Mouse (Mus musculus) stomach, postnatal 0 days (tissue): Measurements from ENCODE around the gene Pip5k1b. TPM values are rescaled to one million over a fixed set of nuclear protein-coding genes. Genes with fewer than 3 reads are reported as not detected.
A peak's percentile ranks its signal among the peaks of the same experiment; 100 is the strongest.

Experiments used
- ATAC-seq: fragments of 200-750 bp; cut with Nextera tagmentation; 2 replicates; pipeline ENCODE4 v1.8.0; 2017; ENCODE audit not compliant: low FRiP score, low TSS enrichment
- DNase-seq: peaks from one replicate; pipeline ENCODE4 v3.0.0-alpha.2; 2016; ENCODE audit warnings: low spot score
- H3K27ac ChIP-seq: fragments of 300-500 bp; sonication (generic); replicated peaks from 2 replicates; pipeline ENCODE4 v1.5.1; 2014; ENCODE audit warnings: mild to moderate bottlenecking, control low read depth
- H3K27me3 ChIP-seq: fragments of 300-500 bp; sonication (generic); 2 replicates; pipeline ENCODE4 v1.6.1; 2014; ENCODE audit warnings: low read length; ENCODE audit not compliant: control insufficient read depth, insufficient read depth
- H3K36me3 ChIP-seq: fragments of 300-500 bp; sonication (generic); 2 replicates; pipeline ENCODE4 v1.6.1; 2014; ENCODE audit warnings: low read length, mixed read lengths; ENCODE audit not compliant: control insufficient read depth, insufficient read depth
- H3K4me1 ChIP-seq: fragments of 300-500 bp; sonication (generic); replicated peaks from 2 replicates; pipeline ENCODE4 v1.6.1; 2014; ENCODE audit warnings: antibody characterized with exemption; ENCODE audit not compliant: control insufficient read depth, insufficient read depth
- H3K4me2 ChIP-seq: fragments of 300-500 bp; sonication (generic); replicated peaks from 2 replicates; pipeline ENCODE4 v1.6.1; 2014; ENCODE audit warnings: low read depth, mild to moderate bottlenecking, control low read depth, moderate library complexity
- H3K4me3 ChIP-seq: fragments of 300-500 bp; sonication (generic); 2 replicates; pipeline ENCODE4 v1.5.1; 2014; ENCODE audit warnings: low read depth, low read length, control low read depth
- H3K9ac ChIP-seq: fragments of 300-500 bp; sonication (generic); 2 replicates; pipeline ENCODE4 v1.6.1; 2014; ENCODE audit warnings: mild to moderate bottlenecking, low read length, control low read depth, mixed read lengths
- H3K9me3 ChIP-seq: fragments of 300-500 bp; sonication (generic); 2 replicates; pipeline ENCODE4 v1.6.1; 2016; ENCODE audit warnings: low read length; ENCODE audit not compliant: control insufficient read depth
- CTCF ChIP-seq: IDR thresholded peaks from 2 replicates; pipeline ENCODE4 v1.5.1; 2016; ENCODE audit warnings: antibody characterized with exemption, low read depth, mild to moderate bottlenecking, moderate library complexity
- EP300 ChIP-seq: optimal IDR thresholded peaks from 2 replicates; pipeline ENCODE3; 2016; ENCODE audit warnings: antibody characterized with exemption
- WGBS: fragments of 180-500 bp; shearing (Covaris S2); extraction: QIAGEN DNeasy Blood & Tissue Kit; methylation state at CpG from one replicate; pipeline ENCODE4 v1.1.7; 2014; 5-methylcytosine and 5-hydroxymethylcytosine counted together
- polyA plus RNA-seq: library from polyadenylated mRNA; unstranded; fragments of >200 nt; fragmentation: Nextera tagmentation; extraction: Ambion mirVana; gene quantifications from 2 replicates; pipeline ENCODE4 v1.2.1, GENCODE M21; 2015

Gene Pip5k1b
- polyA plus RNA-seq, 1 experiment from 2014 or later: 5.5 TPM

DNA sequence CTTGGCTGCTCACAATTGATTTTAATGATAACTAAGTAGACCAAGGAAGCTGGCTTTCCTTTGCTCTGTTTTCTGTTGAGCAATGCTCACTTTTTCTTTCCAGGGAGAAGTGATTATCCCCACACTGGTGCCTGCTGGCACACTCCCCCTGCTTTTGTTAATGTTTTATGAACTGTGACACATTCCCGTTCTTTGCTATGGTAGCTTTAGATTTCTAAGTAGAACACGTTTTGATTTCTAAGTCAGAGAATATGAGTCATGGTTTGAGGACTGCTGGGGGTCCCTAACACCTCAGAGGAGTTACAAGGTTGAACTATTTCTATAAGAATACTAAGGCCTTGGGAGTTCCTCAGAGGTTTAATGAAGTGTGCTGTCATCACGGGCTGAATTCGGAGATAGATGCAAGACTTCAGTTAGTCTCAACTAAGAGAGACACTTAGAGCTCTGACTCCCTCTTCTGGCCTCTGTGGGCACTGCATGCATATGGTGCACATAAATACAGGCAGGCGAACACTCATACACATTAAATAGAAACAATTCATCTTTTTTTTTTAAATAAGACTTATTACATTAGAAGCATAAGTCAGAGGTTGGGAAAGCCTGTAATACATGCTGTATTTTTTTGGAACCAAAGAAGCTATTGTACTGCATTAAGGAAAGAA is 203.2 kb downstream of the Pip5k1b start:
- Histone ChIP-seq H3K9me3 (no peaks in the 10 kb centered on the region), H3K4me3 (no peak overlapping the region), H3K27me3 (no peaks in the 10 kb centered on the region), H3K4me2 (no peak overlapping the region), H3K36me3 (no peaks in the 10 kb centered on the region), H3K9ac (no peak overlapping the region), H3K4me1 (no peaks in the 10 kb centered on the region), H3K27ac (no peak overlapping the region)
- ATAC-seq (no peak), DNase-seq (no peak)
- 81% methylated on average over 5 of the region's 5 CpGs for WGBS
- TF ChIP-seq CTCF (peak; percentile 27; the same call in 1 of the 2 replicates), EP300 (no peak)

DNA sequence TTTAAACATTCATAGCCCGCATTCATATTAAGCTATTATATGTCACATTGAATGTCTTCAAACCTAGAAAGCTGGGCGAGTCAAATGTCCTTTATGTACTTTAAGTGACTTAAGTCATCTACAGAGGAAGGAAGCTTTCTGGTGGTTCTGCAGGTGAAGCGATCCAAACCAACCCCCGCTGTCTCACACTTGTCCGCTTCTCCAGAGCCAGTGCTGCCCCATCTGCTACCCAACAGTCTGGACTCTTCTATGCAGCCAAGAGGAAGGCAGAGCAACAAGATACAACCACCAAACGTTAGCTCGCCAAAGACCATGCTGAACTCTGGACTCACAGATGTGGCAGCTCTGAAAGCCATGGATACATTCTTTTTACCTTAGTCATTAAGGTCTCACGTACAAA is 211.2 kb downstream of the Pip5k1b start:
- Histone ChIP-seq H3K9ac (no peak overlapping the region), H3K27ac (no peak overlapping the region), H3K4me2 (no peak overlapping the region), H3K4me3 (no peak overlapping the region), H3K9me3 (no peaks in the 10 kb centered on the region), H3K4me1 (no peaks in the 10 kb centered on the region), H3K36me3 (no peaks in the 10 kb centered on the region), H3K27me3 (no peaks in the 10 kb centered on the region)
- TF ChIP-seq CTCF: no peak
- no peak for TF ChIP-seq EP300
- WGBS: 85% methylated on average over 8 of the region's 8 CpGs
- no peak for DNase-seq
- ATAC-seq: no peak

DNA sequence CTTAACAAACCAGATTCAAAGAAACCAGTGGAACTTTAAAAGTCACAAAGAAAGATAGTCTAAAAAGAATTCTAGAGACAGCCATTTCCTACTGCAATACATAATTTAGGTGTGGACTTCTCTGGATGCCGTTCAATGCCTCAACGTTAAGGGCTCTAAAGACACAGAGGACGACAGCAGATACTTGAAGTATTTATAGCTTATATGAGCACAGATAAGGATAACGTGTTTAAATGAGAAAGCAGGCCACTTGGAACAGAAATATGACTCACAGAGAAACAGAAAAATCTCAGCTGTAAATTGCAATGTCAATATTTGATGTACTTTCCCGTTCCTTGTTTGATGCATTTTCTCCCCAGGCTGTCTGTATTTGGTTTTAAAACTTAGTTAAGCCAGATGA is 212.9 kb downstream of the Pip5k1b start:
- no peak overlapping the region for H3K9ac ChIP-seq
- TF ChIP-seq EP300 (no peak), CTCF (no peak)
- ATAC-seq (peak; percentile 45; the same call in 1 of the 2 replicates), DNase-seq (no peak)
- no peaks in the 10 kb centered on the region for H3K36me3 ChIP-seq
- H3K27me3 ChIP-seq: no peaks in the 10 kb centered on the region
- no peaks in the 10 kb centered on the region for H3K9me3 ChIP-seq
- no peaks in the 10 kb centered on the region for H3K4me1 ChIP-seq
- H3K4me2 ChIP-seq: no peak overlapping the region
- no peak overlapping the region for H3K4me3 ChIP-seq
- 32% methylated on average over 5 of the region's 5 CpGs for WGBS
- no peak overlapping the region for H3K27ac ChIP-seq

DNA sequence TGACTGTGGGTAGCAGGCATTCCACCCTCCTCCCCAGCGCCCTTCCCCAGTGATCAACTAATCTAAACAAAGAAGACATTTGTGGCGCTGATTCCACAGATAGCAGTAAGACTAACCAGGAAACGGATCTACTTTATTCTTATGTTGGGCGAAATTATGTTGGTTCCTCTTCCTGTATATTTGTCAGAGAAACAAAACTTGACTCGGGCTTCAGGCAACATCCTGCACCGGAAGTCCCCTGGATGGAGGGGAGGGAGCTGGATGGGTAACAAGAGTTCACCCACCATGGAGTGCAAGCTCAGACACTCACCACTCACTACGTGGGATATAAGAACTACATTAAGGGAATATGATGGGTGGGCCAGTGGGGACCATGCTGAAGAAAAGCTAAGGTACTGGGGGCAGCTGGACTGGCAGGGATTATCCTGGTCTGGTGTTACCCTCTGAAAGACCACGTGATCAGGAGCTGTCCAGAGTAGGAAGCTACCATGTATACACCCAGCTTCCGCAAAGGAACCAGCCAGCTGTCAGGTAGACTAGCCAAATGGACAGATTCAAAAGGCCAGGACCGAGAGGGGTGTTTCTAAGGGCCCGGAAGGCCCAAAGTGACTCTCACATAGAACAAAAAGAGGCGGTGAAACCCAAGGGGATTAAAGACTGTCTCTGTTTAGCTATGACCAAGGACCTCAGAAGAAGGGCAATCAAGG is 219.1 kb downstream of the Pip5k1b start:
- 51% methylated on average over 12 of the region's 12 CpGs for WGBS
- no peak for ATAC-seq

DNA sequence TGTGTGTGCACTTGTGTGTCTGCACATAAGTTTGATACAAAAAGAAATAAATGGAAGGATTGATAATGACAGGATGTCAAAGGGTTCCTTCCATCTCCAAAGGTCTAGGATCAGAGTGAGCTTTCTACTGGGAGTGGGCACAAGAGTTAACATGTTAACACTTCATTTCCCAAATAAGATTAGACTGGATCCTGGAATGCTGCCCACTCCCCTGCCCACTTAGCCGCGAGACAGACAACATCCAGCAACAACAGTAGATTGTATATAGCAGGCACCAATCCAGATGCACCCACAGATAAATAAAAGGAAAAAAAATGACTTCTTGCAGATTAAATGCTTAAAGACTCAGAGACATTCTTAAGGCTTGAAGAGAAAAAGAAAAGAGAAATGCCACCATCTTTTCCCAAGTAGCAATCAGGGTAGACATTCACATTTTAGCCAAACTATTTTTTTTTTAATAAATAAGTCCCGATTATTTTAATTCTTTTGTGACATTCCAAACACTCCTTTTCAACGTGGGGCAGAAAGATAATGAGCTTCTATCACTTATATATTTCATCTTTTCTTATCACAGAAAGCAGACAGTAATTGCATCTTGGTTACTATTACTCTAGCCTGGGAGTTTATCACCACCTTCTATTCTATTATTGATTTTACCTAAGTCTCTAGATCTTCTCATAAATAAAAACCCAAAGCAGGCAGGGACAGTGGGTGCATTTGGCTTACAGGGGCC is 219.9 kb downstream of the Pip5k1b start:
- DNase-seq (no peak), ATAC-seq (no peak)
- Histone ChIP-seq H3K9me3 (no peaks in the 10 kb centered on the region), H3K27me3 (no peaks in the 10 kb centered on the region), H3K36me3 (no peaks in the 10 kb centered on the region), H3K9ac (no peak overlapping the region), H3K4me2 (no peak overlapping the region), H3K4me3 (no peak overlapping the region), H3K4me1 (peaks cover 3% of the 10 kb centered on the region; the same call in 1 of the 2 replicates), H3K27ac (no peak overlapping the region)
- TF ChIP-seq EP300 (no peak), CTCF (no peak)
- 42% methylated on average over 4 of the region's 4 CpGs for WGBS

More for the DNA sequence above, 219.1 kb downstream of the Pip5k1b start:
- H3K27ac ChIP-seq: no peak overlapping the region
- TF ChIP-seq EP300 (no peak), CTCF (no peak)
- no peak overlapping the region for H3K4me2 ChIP-seq
- H3K4me3 ChIP-seq: no peak overlapping the region
- peaks cover 3% of the 10 kb centered on the region; the same call in 1 of the 2 replicates for H3K4me1 ChIP-seq
- H3K9ac ChIP-seq: no peak overlapping the region
- no peaks in the 10 kb centered on the region for H3K27me3 ChIP-seq
- H3K36me3 ChIP-seq: no peaks in the 10 kb centered on the region
- H3K9me3 ChIP-seq: no peaks in the 10 kb centered on the region
- no peak for DNase-seq
